Mouse (Mus musculus) embryonic fibroblast, embryonic 13.5 days (primary cell): ENCODE measurements around the gene Plxdc2.

Experiments
- CTCF ChIP-seq: IDR thresholded peaks from 2 replicates; pipeline ENCODE4 v1.5.1; 2011; ENCODE audit warnings: mild to moderate bottlenecking, control low read depth, low read length, moderate library complexity, borderline replicate concordance; ENCODE audit not compliant: insufficient read depth
- POLR2A ChIP-seq: IDR thresholded peaks from 2 replicates; pipeline ENCODE4 v1.6.1; 2011; ENCODE audit warnings: low read depth, mild to moderate bottlenecking, control low read depth, low read length, moderate library complexity

DNA sequence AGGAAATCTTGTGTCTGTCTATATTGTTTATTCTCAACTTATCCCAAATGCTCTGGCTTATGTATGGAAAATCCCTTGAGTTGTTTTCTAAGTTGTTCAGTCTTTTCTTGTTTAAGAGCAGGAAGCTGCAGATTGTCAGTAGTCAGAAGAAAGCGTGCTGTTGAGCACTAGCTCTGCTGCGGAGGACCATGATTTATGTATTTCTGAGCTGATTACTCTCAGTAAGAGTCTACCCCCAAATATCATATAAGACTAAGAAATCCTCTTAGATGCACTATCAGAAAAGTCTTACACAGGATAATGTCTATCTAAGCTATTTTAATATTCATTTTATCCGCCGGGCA, 95.5 kb downstream of the Plxdc2 start:
- TF ChIP-seq CTCF, result no peak
- TF ChIP-seq POLR2A, result no peak
